Mouse (Mus musculus) lung, adult 10 weeks (tissue): ENCODE results near the gene Dhx8. TPM values are rescaled to one million over a fixed set of nuclear protein-coding genes. Genes with fewer than 3 reads are reported as not detected.

ENCODE experiments used
- polyA plus RNA-seq: library from polyadenylated mRNA; stranded (reverse); fragments of 350-450 nt; fragmentation: Illumina TruSeq; extraction: RNeasy Lipid Tissue Mini Kit (QIAGEN cat#74804); gene quantifications from one replicate; pipeline ENCODE4 v1.2.3, GENCODE M21; 2014; ENCODE audit warnings: low read depth, low replicate concordance; ENCODE audit not compliant: insufficient read depth

Gene Dhx8
- 9.0 TPM for polyA plus RNA-seq

GRCm38 (mm10) chr11:101732518-101733440, at the start of gene Dhx8:
Dhx8 (plus strand) TSS chr11:101732919.

GRCm38 (mm10) chr11:101785143-101785851, 52.6 kb downstream of the Dhx8 start, which contains the start of gene Etv4:
Etv4 (minus strand) TSS chr11:101785371.

Other genes starting within 250 kb of the Dhx8 start
- 0.28 TPM for gene Brca1, start 181.0 kb upstream of the Dhx8 start, polyA plus RNA-seq
- 33.6 TPM for gene Nbr1, start 180.8 kb upstream of the Dhx8 start, polyA plus RNA-seq
- gene Tmem106a, start 150.7 kb upstream of the Dhx8 start, polyA plus RNA-seq, result 12.7 TPM
- gene Gm11634, start 133.7 kb upstream of the Dhx8 start, polyA plus RNA-seq, result not detected
- 54.6 TPM for gene Rdm1, start 105.7 kb upstream of the Dhx8 start, polyA plus RNA-seq
- 84.0 TPM for gene Arl4d, start 67.4 kb upstream of the Dhx8 start, polyA plus RNA-seq
- gene Etv4, start 52.5 kb downstream of the Dhx8 start, polyA plus RNA-seq, result 0.19 TPM
- 11.6 TPM for gene Meox1, start 161.5 kb downstream of the Dhx8 start, polyA plus RNA-seq
- 1.8 TPM for gene Sost, start 234.1 kb downstream of the Dhx8 start, polyA plus RNA-seq